ENCODE assay signal across 8 mouse cellular contexts in genomic region chr4:36950790-36951149, GRCm38 (mm10). TPM values are rescaled to one million over a fixed set of nuclear protein-coding genes. Genes with fewer than 3 reads are reported as not detected.
DNase-seq lines count a peak whose midpoint lies in the region; ATAC-seq and TF ChIP-seq lines count a peak whose summit lies in the region.
"Had no signal": no experiment of that assay in that cellular context is flagged by ENCODE, and none has a peak within 500 bp of the region (broad histone marks: within the 10 kb centered on the region; RNA-seq: fewer than 3 reads in every experiment).

No protein-coding gene starts in this region.

- no peak overlapping the region for H3K27ac ChIP-seq in ES-E14 (ENCODE audit: insufficient read depth, low read depth, low read length, poor library complexity, severe bottlenecking)
- H3K27ac ChIP-seq in limb, embryonic 13.5 days: no peak overlapping the region
- H3K27ac ChIP-seq: macrophage had no signal

- under 1% methylated on average over 11 of the region's 11 CpGs for WGBS in limb, embryonic 13.5 days

- peak overlapping the region; percentile 97 for H3K4me2 ChIP-seq in limb, embryonic 13.5 days (replicated peaks)

- H3K9me3 ChIP-seq in E14TG2a.4 (ENCODE audit: low read length) (peaks cover 4% of the 10 kb centered on the region), ES-E14 (ENCODE audit: control insufficient read depth, insufficient read depth, low read depth, low read length) (no peaks in the 10 kb centered on the region)
- no peaks in the 10 kb centered on the region for H3K9me3 ChIP-seq in limb, embryonic 13.5 days

- H3K4me3 ChIP-seq in E14TG2a.4 (replicated peaks; ENCODE audit: low read length) (peak overlapping the region; percentile 79), ES-E14 (ENCODE audit: insufficient read depth in 1 of 2, low read depth in 1 of 2, low read length in 2 of 2, poor library complexity in 1 of 2, severe bottlenecking in 1 of 2) (peak overlapping the region; percentile 65 to 73)
- H3K4me3 ChIP-seq in limb, embryonic 13.5 days: peak overlapping the region; percentile 55

- H3K9ac ChIP-seq in ES-E14 (ENCODE audit: insufficient read depth, low read depth, low read length, poor library complexity, severe bottlenecking): no peak overlapping the region
- H3K9ac ChIP-seq in limb, embryonic 13.5 days: peak overlapping the region; percentile 59

- no peak for DNase-seq in ES-E14 (ENCODE audit: low read depth, low spot score)
- peak; percentile 12 for DNase-seq in right cerebral cortex, postnatal 14 days
- no peak for DNase-seq in spleen, adult 18-20 months
- DNase-seq in MN1 (ENCODE audit: low spot score): no peak

- peaks cover 47% of the 10 kb centered on the region for H3K27me3 ChIP-seq in E14TG2a.4 (ENCODE audit: insufficient read depth, low read length)
- H3K27me3 ChIP-seq in limb, embryonic 13.5 days: peaks cover 68% of the 10 kb centered on the region

- ATAC-seq in granulocyte monocyte progenitor cell, adult 5-6 weeks (replicated peaks; ENCODE audit: poor library complexity, severe bottlenecking): 0 out of 2 replicates have a peak, but pooled peaks have one; percentile 5
- ATAC-seq in limb, embryonic 13.5 days (ENCODE audit: low FRiP score, low read depth): no peak

- H3K36me3 ChIP-seq in E14TG2a.4 (ENCODE audit: insufficient read depth, low read length) (no peaks in the 10 kb centered on the region), ES-E14 (ENCODE audit: control insufficient read depth, insufficient read depth, low read length, poor library complexity, severe bottlenecking) (no peaks in the 10 kb centered on the region)
- H3K36me3 ChIP-seq in limb, embryonic 13.5 days: no peaks in the 10 kb centered on the region

- TF ChIP-seq CTCF in E14TG2a.4 (conservative IDR thresholded peaks at IDR 0.05; ENCODE audit: low read length): no peak

- H3K4me1 ChIP-seq in E14TG2a.4 (replicated peaks; ENCODE audit: low read depth, low read length) (peaks cover 21% of the 10 kb centered on the region), ES-E14 (ENCODE audit: control insufficient read depth in 2 of 2, insufficient read depth in 2 of 2, low read length in 2 of 2, poor library complexity in 1 of 2) (no peaks in the 10 kb centered on the region; a peak in 1 of 4 replicates)
- peaks cover 23% of the 10 kb centered on the region; the same call in 1 of the 2 replicates for H3K4me1 ChIP-seq in limb, embryonic 13.5 days

- in situ Hi-C loops in ES-E14 (cut with MboI; ENCODE audit: low sequenced_read_pairs in 2 of 2, unreplicated experiment in 2 of 2): no loop called here

TF ChIP-seq in ES-E14, 5 proteins besides CTCF, POLR2A, EP300 and RAD21:
- no peak for TF ChIP-seq HCFC1 (IDR thresholded peaks at IDR 0.05; ENCODE audit: borderline replicate concordance, insufficient read depth, low read length)
TF ChIP-seq in ES-E14: peak in this region for 0.

RNA-seq across cellular contexts. Expression of gene Lingo2, which starts 0.8 kb away (rescaled TPM):
- 0.09 and 0.21 TPM in 2 replicates for total RNA-seq in ES-E14 (2012; rRNA removed)
- not detected in 2 replicates for total RNA-seq in granulocyte monocyte progenitor cell, adult 5-6 weeks (2014; fragmentation: Nextera tagmentation)
- not detected in 2 replicates for total RNA-seq in granulocyte monocyte progenitor cell, adult 5-6 weeks (2017)
- 3.1 and 3.7 TPM in 2 replicates for polyA plus RNA-seq in limb, embryonic 13.5 days (2015; fragmentation: Nextera tagmentation; extraction: Ambion mirVana)
- polyA plus RNA-seq: macrophage had no signal
